Mouse (Mus musculus): ENCODE measurements around the gene Btbd7. TPM values are rescaled to one million over a fixed set of nuclear protein-coding genes. Genes with fewer than 3 reads are reported as not detected.

The Btbd7 gene
- 10 to 100 TPM; 17.0 to 17.6 TPM for total RNA-seq (2021)
- long read RNA-seq, experiment 1, partial matches to known transcripts: 2 of 4 reads
- long read RNA-seq, experiment 1, other reads (novel, unspliced or antisense): 1 of 4 reads
- long read RNA-seq, experiment 2, full-length matches to known transcripts: 2 of 5 reads
- long read RNA-seq, experiment 2, partial matches to known transcripts: 2 of 5 reads
- long read RNA-seq, experiment 2, other reads (novel, unspliced or antisense): 1 of 5 reads

GRCm38 (mm10) chr12:102878031-102878823 lies at the start of gene Btbd7:
TSS of gene Btbd7 (minus strand) at chr12:102878471.
- DNase-seq: peak; percentile 99
- intact Hi-C loops (cut with DNase I; ENCODE audit: low total_unique reads): loop anchor here (10.0 kb wide), 1 partner anchor 113 kb away; no protein-coding TSS in a partner anchor

- intact Hi-C loops (cut with DNase I; ENCODE audit: low total_unique reads): no loop called here
- DNase-seq: no peak
Measured at GRCm38 (mm10) chr12:102916073-102916472, 37.8 kb upstream of the Btbd7 start.

GRCm38 (mm10) chr12:102908191-102908590 lies 29.9 kb upstream of the Btbd7 start:
- intact Hi-C loops (cut with DNase I; ENCODE audit: low total_unique reads): no loop called here
- no peak for DNase-seq

- DNase-seq: no peak
- intact Hi-C loops (cut with DNase I; ENCODE audit: low total_unique reads): no loop called here
Measured at GRCm38 (mm10) chr12:102899091-102899490, 20.8 kb upstream of the Btbd7 start, which contains the start of gene Cox8c. TSS of gene Cox8c (plus strand) at chr12:102899316.

GRCm38 (mm10) chr12:102888568-102888967 lies 10.3 kb upstream of the Btbd7 start:
- no peak for DNase-seq
- intact Hi-C loops (cut with DNase I; ENCODE audit: low total_unique reads): loop anchor here (10.0 kb wide), 1 partner anchor 176 kb away; no protein-coding TSS in a partner anchor

- DNase-seq: no peak
- intact Hi-C loops (cut with DNase I; ENCODE audit: low total_unique reads): loop anchor here (10.0 kb wide), 1 partner anchor 177 kb away; no protein-coding TSS in a partner anchor
Measured at GRCm38 (mm10) chr12:102887366-102887765, 9.1 kb upstream of the Btbd7 start.

GRCm38 (mm10) chr12:102885735-102886134 lies 7.5 kb upstream of the Btbd7 start:
- DNase-seq: peak; percentile 7
- intact Hi-C loops (cut with DNase I; ENCODE audit: low total_unique reads): loop anchor here (10.0 kb wide), 1 partner anchor 179 kb away; no protein-coding TSS in a partner anchor

GRCm38 (mm10) chr12:102878901-102879300 lies 630 bp upstream of the Btbd7 start:
- no peak for DNase-seq
- intact Hi-C loops (cut with DNase I; ENCODE audit: low total_unique reads): loop anchor here (10.0 kb wide), 1 partner anchor 114 kb away; no protein-coding TSS in a partner anchor

- DNase-seq: peak; percentile 33
- intact Hi-C loops (cut with DNase I; ENCODE audit: low total_unique reads): loop anchor here (10.0 kb wide), 1 partner anchor 113 kb away; no protein-coding TSS in a partner anchor
Measured at GRCm38 (mm10) chr12:102877301-102878030, 805 bp downstream of the Btbd7 start.

GRCm38 (mm10) chr12:102870527-102870926 lies 7.7 kb downstream of the Btbd7 start:
- no peak for DNase-seq
- intact Hi-C loops (cut with DNase I; ENCODE audit: low total_unique reads): loop anchor here (10.0 kb wide), 1 partner anchor 106 kb away; no protein-coding TSS in a partner anchor

GRCm38 (mm10) chr12:102869802-102870201 lies 8.5 kb downstream of the Btbd7 start:
- DNase-seq: no peak
- intact Hi-C loops (cut with DNase I; ENCODE audit: low total_unique reads): loop anchor here (10.0 kb wide), 1 partner anchor 105 kb away; no protein-coding TSS in a partner anchor

- DNase-seq: no peak
- intact Hi-C loops (cut with DNase I; ENCODE audit: low total_unique reads): no loop called here
Measured at GRCm38 (mm10) chr12:102860806-102861205, 17.5 kb downstream of the Btbd7 start.

GRCm38 (mm10) chr12:102838271-102838670 lies 40.0 kb downstream of the Btbd7 start:
- DNase-seq: no peak
- intact Hi-C loops (cut with DNase I; ENCODE audit: low total_unique reads): no loop called here

GRCm38 (mm10) chr12:102832746-102833300 lies 45.4 kb downstream of the Btbd7 start:
- no peak for DNase-seq

GRCm38 (mm10) chr12:102831888-102832287 lies 46.4 kb downstream of the Btbd7 start:
- no peak for DNase-seq
- intact Hi-C loops (cut with DNase I; ENCODE audit: low total_unique reads): no loop called here

More at GRCm38 (mm10) chr12:102832746-102833300, 45.4 kb downstream of the Btbd7 start:
- intact Hi-C loops (cut with DNase I; ENCODE audit: low total_unique reads): no loop called here

- no peak for DNase-seq
- intact Hi-C loops (cut with DNase I; ENCODE audit: low total_unique reads): no loop called here
Measured at GRCm38 (mm10) chr12:102827119-102827518, 51.2 kb downstream of the Btbd7 start.

GRCm38 (mm10) chr12:102826399-102826798 lies 51.9 kb downstream of the Btbd7 start:
- intact Hi-C loops (cut with DNase I; ENCODE audit: low total_unique reads): no loop called here
- DNase-seq: no peak

- DNase-seq: no peak
- intact Hi-C loops (cut with DNase I; ENCODE audit: low total_unique reads): no loop called here
Measured at GRCm38 (mm10) chr12:102814858-102815257, 63.4 kb downstream of the Btbd7 start.

GRCm38 (mm10) chr12:102799528-102799927 lies 78.7 kb downstream of the Btbd7 start:
- intact Hi-C loops (cut with DNase I; ENCODE audit: low total_unique reads): no loop called here
- DNase-seq: no peak
